Mouse (Mus musculus) neural tube, embryonic 11.5 days (tissue): ENCODE measurements around the gene Ankrd61. TPM values are rescaled to one million over a fixed set of nuclear protein-coding genes. Genes with fewer than 3 reads are reported as not detected.

Source experiments
- ATAC-seq: fragments of 200-750 bp; cut with Nextera tagmentation; 2 replicates; pipeline ENCODE4 v1.8.0; 2017; ENCODE audit warnings: moderate number of reproducible peaks, mild to moderate bottlenecking, moderate TSS enrichment, moderate library complexity; ENCODE audit not compliant: insufficient read depth, low FRiP score, low TSS enrichment
- DNase-seq: peaks from one replicate; pipeline ENCODE4 v3.0.0-alpha.2; 2015; ENCODE audit warnings: low spot score
- H3K27ac ChIP-seq: fragments of 300-500 bp; sonication (generic); 2 replicates; pipeline ENCODE4 v1.5.1; 2014; ENCODE audit warnings: low read depth, mild to moderate bottlenecking, low read length
- H3K27me3 ChIP-seq: fragments of 300-500 bp; sonication (generic); 2 replicates; pipeline ENCODE4 v1.6.1; 2014; ENCODE audit warnings: mild to moderate bottlenecking, low read length, mixed read lengths; ENCODE audit not compliant: control insufficient read depth, insufficient read depth
- H3K36me3 ChIP-seq: fragments of 300-500 bp; sonication (generic); 2 replicates; pipeline ENCODE4 v1.6.1; 2014; ENCODE audit warnings: mild to moderate bottlenecking, low read length, moderate library complexity, mixed read lengths; ENCODE audit not compliant: control insufficient read depth, insufficient read depth
- H3K4me1 ChIP-seq: fragments of 300-500 bp; sonication (generic); 2 replicates; pipeline ENCODE4 v1.6.1; 2014; ENCODE audit warnings: low read length, mixed read lengths; ENCODE audit not compliant: control insufficient read depth, insufficient read depth
- H3K4me2 ChIP-seq: fragments of 300-500 bp; sonication (generic); 2 replicates; pipeline ENCODE4 v1.6.1; 2014; ENCODE audit warnings: low read depth, mild to moderate bottlenecking, moderate library complexity
- H3K4me3 ChIP-seq: fragments of 300-500 bp; sonication (generic); 2 replicates; pipeline ENCODE4 v1.5.1; 2014; ENCODE audit warnings: low read depth, low read length
- H3K9ac ChIP-seq: fragments of 300-500 bp; sonication (generic); 2 replicates; pipeline ENCODE4 v1.6.1; 2014; ENCODE audit warnings: mild to moderate bottlenecking, low read length
- H3K9me3 ChIP-seq: fragments of 300-500 bp; sonication (generic); 2 replicates; pipeline ENCODE4 v1.6.1; 2016; ENCODE audit warnings: low read length; ENCODE audit not compliant: control insufficient read depth
- WGBS: fragments of 180-500 bp; shearing (Covaris S2); extraction: QIAGEN DNeasy Blood & Tissue Kit; methylation state at CpG from one replicate; pipeline ENCODE4 v1.1.7; 2014; 5-methylcytosine and 5-hydroxymethylcytosine counted together
- polyA plus RNA-seq: library from polyadenylated mRNA; unstranded; fragments of >200 nt; fragmentation: Nextera tagmentation; extraction: Ambion mirVana; gene quantifications from 2 replicates; pipeline ENCODE4 v1.2.1, GENCODE M21; 2014

The Ankrd61 gene
- polyA plus RNA-seq, 1 experiment from 2014 or later, result 0.23 TPM

GRCm38 (mm10) chr5:143930656-143931055, 33.2 kb upstream of the Ankrd61 start:
- no peaks in the 10 kb centered on the region for H3K4me1 ChIP-seq
- H3K4me3 ChIP-seq, result no peak overlapping the region
- DNase-seq (no peak), ATAC-seq (no peak)
- H3K4me2 ChIP-seq, result no peak overlapping the region
- H3K9ac ChIP-seq, result no peak overlapping the region
- no peaks in the 10 kb centered on the region for H3K9me3 ChIP-seq
- H3K36me3 ChIP-seq, result peaks cover 7% of the 10 kb centered on the region
- no peaks in the 10 kb centered on the region for H3K27me3 ChIP-seq
- H3K27ac ChIP-seq, result no peak overlapping the region
- WGBS, result 95% methylated on average over 12 of the region's 12 CpGs

GRCm38 (mm10) chr5:143929291-143929690, 31.8 kb upstream of the Ankrd61 start:
- Histone ChIP-seq H3K4me2 (no peak overlapping the region), H3K27ac (no peak overlapping the region), H3K4me3 (no peak overlapping the region), H3K9me3 (no peaks in the 10 kb centered on the region), H3K9ac (no peak overlapping the region), H3K36me3 (peaks cover 10% of the 10 kb centered on the region), H3K4me1 (no peaks in the 10 kb centered on the region), H3K27me3 (no peaks in the 10 kb centered on the region)
- DNase-seq (no peak), ATAC-seq (no peak)
- 89% methylated on average over 4 of the region's 4 CpGs for whole genome bisulfite sequencing

DNA sequence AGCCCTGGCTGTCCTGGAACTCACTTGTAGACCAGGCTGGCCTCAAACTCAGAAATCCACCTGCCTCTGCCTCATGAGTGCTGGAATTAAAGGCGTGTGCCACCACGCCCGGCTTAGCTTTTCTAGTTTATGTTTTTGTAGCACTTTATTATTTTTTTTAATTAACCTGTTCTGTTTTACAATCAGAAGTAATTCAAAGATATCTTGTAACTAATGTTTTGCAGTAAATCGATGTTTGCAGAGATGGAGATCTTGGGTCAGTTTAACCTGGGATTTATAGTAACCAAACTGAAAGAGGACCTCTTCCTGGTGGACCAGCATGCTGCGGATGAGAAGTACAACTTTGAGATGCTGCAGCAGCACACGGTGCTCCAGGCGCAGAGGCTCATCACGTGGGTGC, 30.4 kb upstream of the Ankrd61 start, which contains the start of gene Gm42421:
Gene Gm42421, plus strand, starts transcription at position 301 of the 400 bp plus-strand sequence.
- H3K4me2 ChIP-seq, result no peak within 1 kb of the TSS
- WGBS, result 96% methylated on average over 8 of the region's 8 CpGs
- H3K36me3 ChIP-seq, result peaks cover 10% of the 10 kb centered on the region
- H3K27ac ChIP-seq, result no peak within 1 kb of the TSS
- no peak within 1 kb of the TSS for H3K4me3 ChIP-seq
- no peaks in the 10 kb centered on the region for H3K27me3 ChIP-seq
- H3K9me3 ChIP-seq, result no peaks in the 10 kb centered on the region
- no peak within 1 kb of the TSS for H3K9ac ChIP-seq
- DNase-seq (no peak), ATAC-seq (no peak)
- no peaks in the 10 kb centered on the region for H3K4me1 ChIP-seq

DNA sequence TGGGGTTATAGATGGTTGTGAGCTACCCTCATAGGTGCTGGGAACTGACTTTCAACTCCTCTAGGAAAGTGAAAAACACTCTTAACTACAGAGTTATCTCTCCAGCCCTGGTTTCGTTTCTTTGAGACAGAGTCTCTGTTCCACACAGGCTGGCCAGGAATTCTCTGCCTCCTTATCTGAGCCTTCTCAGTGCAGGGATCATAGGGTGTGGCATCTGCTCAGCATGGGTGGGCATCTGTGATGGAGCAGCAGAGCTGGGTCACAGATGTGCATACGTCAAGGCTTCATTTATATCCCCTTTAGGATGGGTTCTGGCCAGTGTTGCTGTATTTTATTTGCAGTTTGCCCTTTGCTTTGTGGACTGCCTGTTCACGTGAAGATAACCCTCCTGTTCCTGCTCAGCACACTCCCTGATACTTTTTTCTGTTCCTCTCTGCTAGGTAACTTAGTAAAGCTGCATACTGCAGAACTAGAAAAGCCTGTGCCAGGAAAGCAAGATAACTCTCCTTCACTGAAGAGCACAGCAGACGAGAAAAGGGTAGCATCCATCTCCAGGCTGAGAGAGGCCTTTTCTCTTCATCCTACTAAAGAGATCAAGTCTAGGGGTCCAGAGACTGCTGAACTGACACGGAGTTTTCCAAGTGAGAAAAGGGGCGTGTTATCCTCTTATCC, 27.4 kb upstream of the Ankrd61 start:
- ATAC-seq (no peak), DNase-seq (no peak)
- H3K27ac ChIP-seq, result no peak overlapping the region
- H3K4me1 ChIP-seq, result no peaks in the 10 kb centered on the region
- no peaks in the 10 kb centered on the region for H3K9me3 ChIP-seq
- WGBS, result 94% methylated on average over 6 of the region's 6 CpGs
- no peaks in the 10 kb centered on the region for H3K27me3 ChIP-seq
- peaks cover 14% of the 10 kb centered on the region for H3K36me3 ChIP-seq
- no peak overlapping the region for H3K4me2 ChIP-seq
- no peak overlapping the region for H3K4me3 ChIP-seq
- no peak overlapping the region for H3K9ac ChIP-seq

- Histone ChIP-seq H3K4me1 (no peaks in the 10 kb centered on the region), H3K9ac (no peak overlapping the region), H3K9me3 (no peaks in the 10 kb centered on the region), H3K4me2 (no peak overlapping the region), H3K36me3 (peaks cover 6% of the 10 kb centered on the region), H3K27me3 (no peaks in the 10 kb centered on the region), H3K27ac (no peak overlapping the region), H3K4me3 (no peak overlapping the region)
- 95% methylated on average over 3 of the region's 3 CpGs for WGBS
- ATAC-seq, result no peak
- no peak for DNase-seq
These were observed 20.6 kb upstream of the Ankrd61 start for GRCm38 (mm10) chr5:143918120-143918519.

DNA sequence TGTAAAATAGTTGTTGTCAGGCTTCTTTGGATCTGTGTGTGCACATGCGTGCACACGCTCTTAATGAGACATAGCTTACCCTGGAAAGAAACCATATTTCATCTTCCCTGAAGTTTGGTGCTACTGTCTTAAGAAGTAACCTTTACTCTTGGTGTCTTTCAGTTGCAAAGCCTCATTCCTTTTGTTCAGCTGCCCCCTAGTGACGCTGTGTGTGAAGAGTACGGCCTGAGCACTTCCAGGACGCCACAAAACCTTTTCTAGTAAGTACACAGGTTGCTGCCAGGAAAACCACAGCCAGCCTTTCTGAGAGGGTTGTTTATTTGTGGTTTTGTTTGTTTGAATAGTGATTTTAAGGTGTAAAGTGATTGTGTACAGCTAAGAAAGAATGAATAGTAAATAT, 19.9 kb upstream of the Ankrd61 start:
- no peaks in the 10 kb centered on the region for H3K9me3 ChIP-seq
- 59% methylated on average over 5 of the region's 5 CpGs for WGBS
- DNase-seq, result peak; percentile 42
- H3K4me3 ChIP-seq, result no peak overlapping the region
- peaks cover 6% of the 10 kb centered on the region for H3K36me3 ChIP-seq
- no peak overlapping the region for H3K9ac ChIP-seq
- H3K4me2 ChIP-seq, result no peak overlapping the region
- no peak for ATAC-seq
- no peaks in the 10 kb centered on the region for H3K27me3 ChIP-seq
- no peaks in the 10 kb centered on the region for H3K4me1 ChIP-seq
- H3K27ac ChIP-seq, result no peak overlapping the region

DNA sequence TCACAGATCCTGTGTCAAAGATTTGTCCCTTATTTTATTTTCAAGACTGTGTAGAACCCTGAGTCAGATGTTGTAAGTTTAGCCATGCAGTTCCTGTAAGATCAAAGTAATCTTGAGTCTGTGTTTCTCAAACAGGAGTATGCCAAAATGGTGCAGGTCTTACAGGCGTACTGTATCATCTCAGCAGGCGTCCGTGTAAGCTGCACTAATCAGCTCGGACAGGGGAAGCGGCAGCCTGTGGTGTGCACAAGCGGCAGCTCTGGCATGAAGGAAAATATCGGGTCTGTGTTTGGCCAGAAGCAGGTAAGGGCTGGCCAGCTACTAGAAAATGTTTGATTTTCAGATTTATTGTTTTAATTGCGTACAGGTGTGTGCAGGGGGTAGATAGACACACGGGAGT, 18.7 kb upstream of the Ankrd61 start:
- 93% methylated on average over 9 of the region's 9 CpGs for WGBS
- no peak overlapping the region for H3K27ac ChIP-seq
- H3K9ac ChIP-seq, result no peak overlapping the region
- peaks cover 4% of the 10 kb centered on the region for H3K36me3 ChIP-seq
- no peak overlapping the region for H3K4me2 ChIP-seq
- ATAC-seq (no peak), DNase-seq (no peak)
- H3K4me3 ChIP-seq, result no peak overlapping the region
- H3K4me1 ChIP-seq, result no peaks in the 10 kb centered on the region
- H3K27me3 ChIP-seq, result no peaks in the 10 kb centered on the region
- no peaks in the 10 kb centered on the region for H3K9me3 ChIP-seq

DNA sequence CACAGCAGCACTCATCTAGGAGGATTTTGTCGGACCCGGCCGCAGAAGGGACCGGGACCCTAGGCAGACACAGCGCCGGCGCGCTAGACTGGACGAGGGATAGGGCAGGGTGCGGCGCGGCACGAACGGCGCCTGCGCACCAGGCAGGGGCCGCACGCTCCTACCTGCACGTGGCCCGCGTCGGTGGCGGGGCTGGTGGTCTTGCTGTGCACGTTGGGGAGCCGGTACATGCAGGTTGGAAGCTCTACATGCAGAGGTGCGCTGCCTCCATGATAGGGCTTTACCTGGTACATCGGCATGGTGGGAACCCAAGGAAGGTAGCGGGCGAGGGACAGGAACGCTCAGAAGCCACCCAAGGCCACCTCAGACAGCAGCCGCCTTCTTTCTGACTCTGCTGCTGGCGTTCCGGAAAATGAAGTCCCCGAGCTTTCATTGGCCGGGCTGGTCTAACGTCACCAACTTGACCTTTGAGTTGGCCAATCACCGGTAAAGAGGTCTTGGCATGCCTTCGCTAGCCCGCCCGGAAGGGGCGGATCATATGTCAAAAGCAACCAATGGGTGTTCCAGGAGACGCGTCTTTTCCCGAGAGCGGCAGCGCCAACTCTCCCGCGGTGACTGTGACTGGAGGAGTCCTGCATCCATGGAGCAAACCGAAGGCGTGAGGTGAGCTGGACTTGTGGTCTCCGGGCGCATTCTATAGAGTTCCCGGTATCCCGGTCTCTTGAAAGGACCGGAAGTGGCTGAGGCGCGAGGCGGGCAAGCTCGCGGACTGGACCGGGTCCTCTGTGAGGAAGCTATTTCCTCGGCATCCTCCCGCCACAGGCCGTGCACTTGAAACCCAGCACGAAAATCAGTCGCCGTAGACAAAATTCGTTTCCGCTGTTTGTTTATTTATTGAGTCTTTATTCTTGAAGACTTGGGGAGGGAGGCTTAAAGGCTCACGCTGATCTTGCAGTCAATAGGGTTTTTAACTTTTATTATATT, 12.2 kb upstream of the Ankrd61 start, which contains the start of the genes Aimp2 and Pms2:
Gene Aimp2, minus strand, starts transcription at position 431 of the 984 bp plus-strand sequence.
Gene Pms2, plus strand, starts transcription at position 548 of the 984 bp plus-strand sequence.
- H3K27me3 ChIP-seq, result no peaks in the 10 kb centered on the region
- peaks cover 4% of the 10 kb centered on the region for H3K36me3 ChIP-seq
- peak within 1 kb of the TSS; percentile 83 for H3K4me2 ChIP-seq
- peak within 1 kb of the TSS; percentile 63 for H3K9ac ChIP-seq
- DNase-seq, result peak; percentile 96
- peaks cover 12% of the 10 kb centered on the region for H3K4me1 ChIP-seq
- ATAC-seq, result peak; percentile 98
- H3K4me3 ChIP-seq, result peak within 1 kb of the TSS; percentile 56
- under 1% methylated on average over 70 of the region's 70 CpGs for WGBS
- H3K9me3 ChIP-seq, result no peaks in the 10 kb centered on the region
- H3K27ac ChIP-seq, result peak within 1 kb of the TSS; percentile 50; the same call in 1 of the 2 replicates
